Mouse (Mus musculus): ENCODE measurements at regions not wholly inside any gene's neighbourhood (a gene's known extent, or its start where the extent isn't known, plus 50 kb on each side); places are given as distances from the start of the nearest gene placed in this dataset.

GRCm38 (mm10) chr16:73097176-73097575, 789.1 kb downstream of the Robo1 start:
- TF ChIP-seq POLR2A (IDR thresholded peaks at IDR 0.05; ENCODE audit: low read depth, low read length) (no peak), CTCF (conservative IDR thresholded peaks at IDR 0.05; ENCODE audit: insufficient read depth, insufficient read length, low read depth, low read length) (no peak)
